Mouse (Mus musculus): Measurements from ENCODE around the gene Timp3.

The Timp3 gene

GRCm38 (mm10) chr10:86297307-86297706 is 2.9 kb upstream of the Timp3 start:
- no peak for DNase-seq (ENCODE audit: low spot score in 2 of 2)

GRCm38 (mm10) chr10:86298326-86298725 is 1.8 kb upstream of the Timp3 start:
- DNase-seq (ENCODE audit: low spot score in 2 of 2): no peak

GRCm38 (mm10) chr10:86299795-86300194 is 377 bp upstream of the Timp3 start:
- no peak for DNase-seq (ENCODE audit: low spot score in 2 of 2)

- DNase-seq (ENCODE audit: low spot score in 2 of 2): no peak
These were observed 932 bp downstream of the Timp3 start for GRCm38 (mm10) chr10:86301117-86301490.

- DNase-seq (ENCODE audit: low spot score in 2 of 2): no peak
These were observed 1.6 kb downstream of the Timp3 start for GRCm38 (mm10) chr10:86301593-86302317.

- DNase-seq (ENCODE audit: low spot score in 2 of 2): no peak
These were observed 2.1 kb downstream of the Timp3 start for GRCm38 (mm10) chr10:86302318-86302648.

GRCm38 (mm10) chr10:86302761-86303494 is 2.8 kb downstream of the Timp3 start:
- DNase-seq (ENCODE audit: low spot score in 2 of 2): peak; percentile 69 to 78

GRCm38 (mm10) chr10:86303495-86303876 is 3.3 kb downstream of the Timp3 start:
- no peak for DNase-seq (ENCODE audit: low spot score in 2 of 2)

GRCm38 (mm10) chr10:86304583-86304982 is 4.4 kb downstream of the Timp3 start:
- no peak for DNase-seq (ENCODE audit: low spot score in 2 of 2)

GRCm38 (mm10) chr10:86307235-86307634 is 7.1 kb downstream of the Timp3 start:
- no peak for DNase-seq (ENCODE audit: low spot score in 2 of 2)

- no peak for DNase-seq (ENCODE audit: low spot score in 2 of 2)
These were observed 10.4 kb downstream of the Timp3 start for GRCm38 (mm10) chr10:86310527-86310926.

- no peak for DNase-seq (ENCODE audit: low spot score in 2 of 2)
These were observed 12.8 kb downstream of the Timp3 start for GRCm38 (mm10) chr10:86312976-86313375.

- no peak for DNase-seq (ENCODE audit: low spot score in 2 of 2)
These were observed 13.3 kb downstream of the Timp3 start for GRCm38 (mm10) chr10:86313448-86313847.

- no peak for DNase-seq (ENCODE audit: low spot score in 2 of 2)
These were observed 15.3 kb downstream of the Timp3 start for GRCm38 (mm10) chr10:86315513-86315912.

- no peak for DNase-seq (ENCODE audit: low spot score in 2 of 2)
These were observed 17.5 kb downstream of the Timp3 start for GRCm38 (mm10) chr10:86317633-86318032.

GRCm38 (mm10) chr10:86318552-86319140 is 18.5 kb downstream of the Timp3 start:
- DNase-seq (ENCODE audit: low spot score in 2 of 2): no peak

GRCm38 (mm10) chr10:86319526-86319925 is 19.4 kb downstream of the Timp3 start:
- DNase-seq (ENCODE audit: low spot score in 2 of 2): no peak

GRCm38 (mm10) chr10:86320204-86320603 is 20.0 kb downstream of the Timp3 start:
- no peak for DNase-seq (ENCODE audit: low spot score in 2 of 2)

GRCm38 (mm10) chr10:86321194-86321593 is 21.0 kb downstream of the Timp3 start:
- no peak for DNase-seq (ENCODE audit: low spot score in 2 of 2)

- DNase-seq (ENCODE audit: low spot score in 2 of 2): no peak
These were observed 21.8 kb downstream of the Timp3 start for GRCm38 (mm10) chr10:86322006-86322405.

GRCm38 (mm10) chr10:86323275-86323994 is 23.3 kb downstream of the Timp3 start:
- no peak for DNase-seq (ENCODE audit: low spot score in 2 of 2)

GRCm38 (mm10) chr10:86325272-86325671 is 25.1 kb downstream of the Timp3 start:
- DNase-seq (ENCODE audit: low spot score in 2 of 2): no peak

Data from right cerebral cortex, adult 2 months (tissue).